Mouse (Mus musculus): ENCODE results near the gene Sdk2. TPM values are rescaled to one million over a fixed set of nuclear protein-coding genes. Genes with fewer than 3 reads are reported as not detected.

The Sdk2 gene
- polyA plus RNA-seq (2012; rRNA removed), result 0.71 and 1.2 TPM in 2 replicates

GRCm38 (mm10) chr11:114066951-114067762 lies at the start of gene Sdk2:
TSS of gene Sdk2 (minus strand) at chr11:114067046.
- no peak for DNase-seq
- Histone ChIP-seq H3K4me1 (ENCODE audit: control insufficient read depth, insufficient read depth, low read length) (no peaks in the 10 kb centered on the region), H3K4me3 (replicated peaks; ENCODE audit: extremely low read depth, low read depth, low read length) (peak within 1 kb of the TSS; percentile 28)
- 4% methylated on average over 46 of the region's 52 CpGs for WGBS
- TF ChIP-seq POLR2A (IDR thresholded peaks at IDR 0.05; ENCODE audit: borderline replicate concordance, extremely low read depth, low read depth, low read length) (no peak), CTCF (IDR thresholded peaks at IDR 0.05; ENCODE audit: insufficient read depth, low read length) (no peak)

GRCm38 (mm10) chr11:114115077-114115476 lies 48.2 kb upstream of the Sdk2 start:
- no peak for DNase-seq
- WGBS, result 76% methylated on average over 13 of the region's 13 CpGs
- TF ChIP-seq POLR2A (IDR thresholded peaks at IDR 0.05; ENCODE audit: borderline replicate concordance, extremely low read depth, low read depth, low read length), result no peak
- no peak for TF ChIP-seq CTCF (IDR thresholded peaks at IDR 0.05; ENCODE audit: insufficient read depth, low read length)
- Histone ChIP-seq H3K4me1 (ENCODE audit: control insufficient read depth, insufficient read depth, low read length) (no peaks in the 10 kb centered on the region), H3K4me3 (replicated peaks; ENCODE audit: extremely low read depth, low read depth, low read length) (no peak overlapping the region)

- Histone ChIP-seq H3K4me1 (ENCODE audit: control insufficient read depth, insufficient read depth, low read length) (no peaks in the 10 kb centered on the region), H3K4me3 (replicated peaks; ENCODE audit: extremely low read depth, low read depth, low read length) (no peak overlapping the region)
- 69% methylated on average over 12 of the region's 12 CpGs for WGBS
- no peak for DNase-seq
- TF ChIP-seq POLR2A (IDR thresholded peaks at IDR 0.05; ENCODE audit: borderline replicate concordance, extremely low read depth, low read depth, low read length) (no peak), CTCF (IDR thresholded peaks at IDR 0.05; ENCODE audit: insufficient read depth, low read length) (no peak)
Measured at GRCm38 (mm10) chr11:114114674-114115073, 47.8 kb upstream of the Sdk2 start.

GRCm38 (mm10) chr11:114110851-114111250 lies 44.0 kb upstream of the Sdk2 start:
- DNase-seq, result no peak
- WGBS, result 56% methylated on average over 3 of the region's 3 CpGs
- Histone ChIP-seq H3K4me1 (ENCODE audit: control insufficient read depth, insufficient read depth, low read length) (no peaks in the 10 kb centered on the region), H3K4me3 (replicated peaks; ENCODE audit: extremely low read depth, low read depth, low read length) (no peak overlapping the region)
- TF ChIP-seq POLR2A (IDR thresholded peaks at IDR 0.05; ENCODE audit: borderline replicate concordance, extremely low read depth, low read depth, low read length) (no peak), CTCF (IDR thresholded peaks at IDR 0.05; ENCODE audit: insufficient read depth, low read length) (no peak)

- DNase-seq, result no peak
- Histone ChIP-seq H3K4me1 (ENCODE audit: control insufficient read depth, insufficient read depth, low read length) (no peaks in the 10 kb centered on the region), H3K4me3 (replicated peaks; ENCODE audit: extremely low read depth, low read depth, low read length) (no peak overlapping the region)
- WGBS, result 53% methylated on average over 7 of the region's 7 CpGs
- TF ChIP-seq POLR2A (IDR thresholded peaks at IDR 0.05; ENCODE audit: borderline replicate concordance, extremely low read depth, low read depth, low read length), result no peak
- TF ChIP-seq CTCF (IDR thresholded peaks at IDR 0.05; ENCODE audit: insufficient read depth, low read length), result no peak
Measured at GRCm38 (mm10) chr11:114093636-114094035, 26.8 kb upstream of the Sdk2 start.

GRCm38 (mm10) chr11:114093175-114093574 lies 26.3 kb upstream of the Sdk2 start:
- DNase-seq, result no peak
- Histone ChIP-seq H3K4me1 (ENCODE audit: control insufficient read depth, insufficient read depth, low read length) (no peaks in the 10 kb centered on the region), H3K4me3 (replicated peaks; ENCODE audit: extremely low read depth, low read depth, low read length) (no peak overlapping the region)
- TF ChIP-seq CTCF (IDR thresholded peaks at IDR 0.05; ENCODE audit: insufficient read depth, low read length) (no peak), POLR2A (IDR thresholded peaks at IDR 0.05; ENCODE audit: borderline replicate concordance, extremely low read depth, low read depth, low read length) (no peak)
- 48% methylated on average over 7 of the region's 7 CpGs for WGBS

- H3K4me1 ChIP-seq (ENCODE audit: control insufficient read depth, insufficient read depth, low read length), result no peaks in the 10 kb centered on the region
- WGBS, result 52% methylated on average over 9 of the region's 9 CpGs
- TF ChIP-seq CTCF (IDR thresholded peaks at IDR 0.05; ENCODE audit: insufficient read depth, low read length) (no peak), POLR2A (IDR thresholded peaks at IDR 0.05; ENCODE audit: borderline replicate concordance, extremely low read depth, low read depth, low read length) (no peak)
- no peak for DNase-seq
- H3K4me3 ChIP-seq (replicated peaks; ENCODE audit: extremely low read depth, low read depth, low read length), result no peak overlapping the region
Measured at GRCm38 (mm10) chr11:114080606-114081005, 13.8 kb upstream of the Sdk2 start.

GRCm38 (mm10) chr11:114072644-114073043 lies 5.8 kb upstream of the Sdk2 start:
- WGBS, result 76% methylated on average over 10 of the region's 10 CpGs

GRCm38 (mm10) chr11:114071998-114072397 lies 5.2 kb upstream of the Sdk2 start:
- no peak for DNase-seq
- Histone ChIP-seq H3K4me1 (ENCODE audit: control insufficient read depth, insufficient read depth, low read length) (no peaks in the 10 kb centered on the region), H3K4me3 (replicated peaks; ENCODE audit: extremely low read depth, low read depth, low read length) (no peak overlapping the region)
- WGBS, result 22% methylated on average over 8 of the region's 8 CpGs
- TF ChIP-seq POLR2A (IDR thresholded peaks at IDR 0.05; ENCODE audit: borderline replicate concordance, extremely low read depth, low read depth, low read length) (no peak), CTCF (IDR thresholded peaks at IDR 0.05; ENCODE audit: insufficient read depth, low read length) (peak; percentile 61)

More at GRCm38 (mm10) chr11:114072644-114073043, 5.8 kb upstream of the Sdk2 start:
- no peak for DNase-seq
- TF ChIP-seq CTCF (IDR thresholded peaks at IDR 0.05; ENCODE audit: insufficient read depth, low read length) (no peak), POLR2A (IDR thresholded peaks at IDR 0.05; ENCODE audit: borderline replicate concordance, extremely low read depth, low read depth, low read length) (no peak)
- H3K4me1 ChIP-seq (ENCODE audit: control insufficient read depth, insufficient read depth, low read length), result no peaks in the 10 kb centered on the region
- H3K4me3 ChIP-seq (replicated peaks; ENCODE audit: extremely low read depth, low read depth, low read length), result no peak overlapping the region

- Histone ChIP-seq H3K4me1 (ENCODE audit: control insufficient read depth, insufficient read depth, low read length) (no peaks in the 10 kb centered on the region), H3K4me3 (replicated peaks; ENCODE audit: extremely low read depth, low read depth, low read length) (no peak overlapping the region)
- no peak for DNase-seq
- TF ChIP-seq CTCF (IDR thresholded peaks at IDR 0.05; ENCODE audit: insufficient read depth, low read length) (no peak), POLR2A (IDR thresholded peaks at IDR 0.05; ENCODE audit: borderline replicate concordance, extremely low read depth, low read depth, low read length) (no peak)
- WGBS, result 67% methylated on average over 6 of the region's 6 CpGs
Measured at GRCm38 (mm10) chr11:114070881-114071280, 4.0 kb upstream of the Sdk2 start.

Measured in lung, adult 2 months (tissue).